Mouse (Mus musculus): ENCODE results near the gene Nek2. TPM values are rescaled to one million over a fixed set of nuclear protein-coding genes. Genes with fewer than 3 reads are reported as not detected.

The Nek2 gene
- polyA plus RNA-seq, 1 experiment from 2014 or later, result 25.4 TPM

GRCm38 (mm10) chr1:191840774-191841565 lies 19.7 kb downstream of the Nek2 start:
- Histone ChIP-seq H3K36me3 (no peaks in the 10 kb centered on the region), H3K4me2 (no peak overlapping the region), H3K27me3 (no peaks in the 10 kb centered on the region), H3K27ac (no peak overlapping the region), H3K9ac (no peak overlapping the region), H3K4me3 (no peak overlapping the region), H3K4me1 (peaks cover 7% of the 10 kb centered on the region; the same call in 1 of the 2 replicates), H3K9me3 (no peaks in the 10 kb centered on the region)
- no peak for ATAC-seq (ENCODE audit: insufficient number of reproducible peaks, low FRiP score, low TSS enrichment, low read depth)
- WGBS, result 75% methylated on average over 11 of the region's 11 CpGs

GRCm38 (mm10) chr1:191842247-191842646 lies 21.0 kb downstream of the Nek2 start:
- Histone ChIP-seq H3K9me3 (no peaks in the 10 kb centered on the region), H3K27me3 (no peaks in the 10 kb centered on the region), H3K4me2 (no peak overlapping the region), H3K36me3 (no peaks in the 10 kb centered on the region), H3K9ac (no peak overlapping the region), H3K4me1 (peaks cover 7% of the 10 kb centered on the region; the same call in 1 of the 2 replicates), H3K27ac (no peak overlapping the region), H3K4me3 (no peak overlapping the region)
- WGBS, result 83% methylated on average over 12 of the region's 12 CpGs
- no peak for ATAC-seq (ENCODE audit: insufficient number of reproducible peaks, low FRiP score, low TSS enrichment, low read depth)

- Histone ChIP-seq H3K27ac (no peak overlapping the region), H3K4me2 (no peak overlapping the region), H3K9ac (no peak overlapping the region), H3K36me3 (no peaks in the 10 kb centered on the region), H3K27me3 (no peaks in the 10 kb centered on the region), H3K4me1 (no peaks in the 10 kb centered on the region), H3K9me3 (no peaks in the 10 kb centered on the region), H3K4me3 (no peak overlapping the region)
- no peak for ATAC-seq (ENCODE audit: insufficient number of reproducible peaks, low FRiP score, low TSS enrichment, low read depth)
- 71% methylated on average over 5 of the region's 5 CpGs for WGBS
These were observed 25.4 kb downstream of the Nek2 start for GRCm38 (mm10) chr1:191846667-191847066.

- H3K9me3 ChIP-seq, result no peaks in the 10 kb centered on the region
- H3K4me1 ChIP-seq, result no peaks in the 10 kb centered on the region
- WGBS, result 66% methylated on average over 4 of the region's 4 CpGs
- no peak for ATAC-seq (ENCODE audit: insufficient number of reproducible peaks, low FRiP score, low TSS enrichment, low read depth)
- no peaks in the 10 kb centered on the region for H3K27me3 ChIP-seq
- H3K36me3 ChIP-seq, result no peaks in the 10 kb centered on the region
- no peak overlapping the region for H3K9ac ChIP-seq
- H3K4me2 ChIP-seq, result no peak overlapping the region
- no peak overlapping the region for H3K4me3 ChIP-seq
- H3K27ac ChIP-seq, result no peak overlapping the region
These were observed 28.3 kb downstream of the Nek2 start for GRCm38 (mm10) chr1:191849501-191849900.

GRCm38 (mm10) chr1:191853442-191853841 lies 32.2 kb downstream of the Nek2 start:
- Histone ChIP-seq H3K9ac (no peak overlapping the region), H3K4me1 (0 out of 2 replicates have a peak, but pooled peaks cover 5% of the 10 kb centered on the region), H3K36me3 (no peaks in the 10 kb centered on the region), H3K4me2 (no peak overlapping the region), H3K27ac (no peak overlapping the region), H3K4me3 (no peak overlapping the region), H3K27me3 (no peaks in the 10 kb centered on the region), H3K9me3 (no peaks in the 10 kb centered on the region)
- ATAC-seq (ENCODE audit: insufficient number of reproducible peaks, low FRiP score, low TSS enrichment, low read depth), result no peak
- 83% methylated on average over 9 of the region's 9 CpGs for WGBS

GRCm38 (mm10) chr1:191854716-191855115 lies 33.5 kb downstream of the Nek2 start:
- H3K4me2 ChIP-seq, result no peak overlapping the region
- WGBS, result 68% methylated on average over 5 of the region's 5 CpGs
- H3K36me3 ChIP-seq, result no peaks in the 10 kb centered on the region
- no peaks in the 10 kb centered on the region for H3K27me3 ChIP-seq
- no peaks in the 10 kb centered on the region for H3K9me3 ChIP-seq
- ATAC-seq (ENCODE audit: insufficient number of reproducible peaks, low FRiP score, low TSS enrichment, low read depth), result no peak
- H3K4me1 ChIP-seq, result 0 out of 2 replicates have a peak, but pooled peaks cover 5% of the 10 kb centered on the region
- no peak overlapping the region for H3K27ac ChIP-seq
- H3K9ac ChIP-seq, result no peak overlapping the region
- H3K4me3 ChIP-seq, result no peak overlapping the region

GRCm38 (mm10) chr1:191855136-191855878 lies 34.1 kb downstream of the Nek2 start:
- ATAC-seq (ENCODE audit: insufficient number of reproducible peaks, low FRiP score, low TSS enrichment, low read depth), result no peak
- 63% methylated on average over 10 of the region's 10 CpGs for WGBS
- no peak overlapping the region for H3K4me2 ChIP-seq
- no peak overlapping the region for H3K9ac ChIP-seq
- H3K4me1 ChIP-seq, result 0 out of 2 replicates have a peak, but pooled peaks cover 5% of the 10 kb centered on the region
- H3K9me3 ChIP-seq, result no peaks in the 10 kb centered on the region
- no peak overlapping the region for H3K27ac ChIP-seq
- no peak overlapping the region for H3K4me3 ChIP-seq
- no peaks in the 10 kb centered on the region for H3K36me3 ChIP-seq
- no peaks in the 10 kb centered on the region for H3K27me3 ChIP-seq

- Histone ChIP-seq H3K4me2 (no peak overlapping the region), H3K4me3 (no peak overlapping the region), H3K9ac (no peak overlapping the region), H3K27me3 (no peaks in the 10 kb centered on the region), H3K9me3 (no peaks in the 10 kb centered on the region), H3K27ac (no peak overlapping the region), H3K4me1 (0 out of 2 replicates have a peak, but pooled peaks cover 5% of the 10 kb centered on the region), H3K36me3 (no peaks in the 10 kb centered on the region)
- WGBS, result 65% methylated on average over 5 of the region's 5 CpGs
- no peak for ATAC-seq (ENCODE audit: insufficient number of reproducible peaks, low FRiP score, low TSS enrichment, low read depth)
These were observed 35.8 kb downstream of the Nek2 start for GRCm38 (mm10) chr1:191856886-191857651.

GRCm38 (mm10) chr1:191858136-191858535 lies 36.9 kb downstream of the Nek2 start:
- Histone ChIP-seq H3K4me2 (no peak overlapping the region), H3K9ac (no peak overlapping the region), H3K36me3 (no peaks in the 10 kb centered on the region), H3K9me3 (no peaks in the 10 kb centered on the region), H3K27me3 (no peaks in the 10 kb centered on the region), H3K4me3 (no peak overlapping the region), H3K27ac (no peak overlapping the region), H3K4me1 (0 out of 2 replicates have a peak, but pooled peaks cover 5% of the 10 kb centered on the region)
- no peak for ATAC-seq (ENCODE audit: insufficient number of reproducible peaks, low FRiP score, low TSS enrichment, low read depth)

- no peak overlapping the region for H3K4me3 ChIP-seq
- ATAC-seq (ENCODE audit: insufficient number of reproducible peaks, low FRiP score, low TSS enrichment, low read depth), result no peak
- no peaks in the 10 kb centered on the region for H3K27me3 ChIP-seq
- H3K4me1 ChIP-seq, result 0 out of 2 replicates have a peak, but pooled peaks cover 5% of the 10 kb centered on the region
- H3K4me2 ChIP-seq, result no peak overlapping the region
- H3K9ac ChIP-seq, result no peak overlapping the region
- no peaks in the 10 kb centered on the region for H3K36me3 ChIP-seq
- no peaks in the 10 kb centered on the region for H3K9me3 ChIP-seq
- 54% methylated on average over 3 of the region's 3 CpGs for WGBS
- no peak overlapping the region for H3K27ac ChIP-seq
These were observed 38.6 kb downstream of the Nek2 start for GRCm38 (mm10) chr1:191859847-191860246.

GRCm38 (mm10) chr1:191861247-191861646 lies 40.0 kb downstream of the Nek2 start:
- WGBS, result 84% methylated on average over 5 of the region's 5 CpGs

More at GRCm38 (mm10) chr1:191861247-191861646, 40.0 kb downstream of the Nek2 start:
- H3K27me3 ChIP-seq, result no peaks in the 10 kb centered on the region
- no peak overlapping the region for H3K27ac ChIP-seq
- no peak overlapping the region for H3K4me3 ChIP-seq
- H3K4me2 ChIP-seq, result no peak overlapping the region
- no peaks in the 10 kb centered on the region for H3K4me1 ChIP-seq
- no peaks in the 10 kb centered on the region for H3K9me3 ChIP-seq
- ATAC-seq (ENCODE audit: insufficient number of reproducible peaks, low FRiP score, low TSS enrichment, low read depth), result no peak
- H3K9ac ChIP-seq, result no peak overlapping the region
- no peaks in the 10 kb centered on the region for H3K36me3 ChIP-seq
